Mouse (Mus musculus) liver, adult 2 months (tissue): ENCODE data around the gene Sdk2.

Source experiments
- CTCF ChIP-seq: fragments of 200-500 bp; IDR thresholded peaks from 2 replicates; pipeline ENCODE4 v1.5.1; 2011; ENCODE audit warnings: low read depth, low read length, control low read depth
- POLR2A ChIP-seq: fragments of 200-500 bp; IDR thresholded peaks from 2 replicates; pipeline ENCODE4 v1.6.1; 2011; ENCODE audit warnings: low read length, control low read depth; ENCODE audit not compliant: insufficient read depth; ENCODE audit errors: extremely low read depth

- TF ChIP-seq POLR2A (no peak), CTCF (no peak)
Observed at GRCm38 (mm10) chr11:113820005-113820404, 246.8 kb downstream of the Sdk2 start.
